Mouse (Mus musculus): ENCODE data around the gene Suclg2. TPM values are rescaled to one million over a fixed set of nuclear protein-coding genes. Genes with fewer than 3 reads are reported as not detected.

The Suclg2 gene
- polyA plus RNA-seq, 1 experiment, result 1.0 TPM

DNA sequence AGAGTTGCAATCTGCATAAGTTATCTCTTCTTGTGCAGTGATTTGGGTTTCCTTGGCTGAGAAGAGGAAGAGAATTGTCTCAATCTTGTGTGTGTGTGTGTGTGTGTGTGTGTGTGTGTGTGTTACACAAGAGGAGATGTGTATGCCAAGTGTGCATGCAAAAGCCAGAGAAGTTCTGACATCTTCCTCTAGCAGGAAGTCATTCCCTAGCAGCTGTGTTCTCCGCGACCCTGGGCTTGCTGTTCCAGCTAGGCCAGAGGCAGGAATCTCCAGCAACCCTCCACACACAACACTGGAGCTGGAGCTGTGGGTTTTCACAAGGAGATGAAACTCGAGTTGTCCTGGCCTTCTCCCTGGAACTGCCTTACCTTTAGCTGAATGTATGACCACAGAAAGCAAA is 38.9 kb downstream of the Suclg2 start:
- H3K27me3 ChIP-seq (ENCODE audit: control insufficient read depth), result no peaks in the 10 kb centered on the region
- no peak for TF ChIP-seq GATA1 (IDR thresholded peaks at IDR 0.05; ENCODE audit: low read length)
- no peak for TF ChIP-seq TAL1 (IDR thresholded peaks at IDR 0.05; ENCODE audit: low read length)
- no peaks in the 10 kb centered on the region for H3K9me3 ChIP-seq (ENCODE audit: control insufficient read depth, low read length)
- H3K4me1 ChIP-seq (ENCODE audit: control insufficient read depth), result peaks cover 4% of the 10 kb centered on the region
- H3K4me3 ChIP-seq (replicated peaks), result no peak overlapping the region
- peaks cover 4% of the 10 kb centered on the region for H3K36me3 ChIP-seq (ENCODE audit: control insufficient read depth)

DNA sequence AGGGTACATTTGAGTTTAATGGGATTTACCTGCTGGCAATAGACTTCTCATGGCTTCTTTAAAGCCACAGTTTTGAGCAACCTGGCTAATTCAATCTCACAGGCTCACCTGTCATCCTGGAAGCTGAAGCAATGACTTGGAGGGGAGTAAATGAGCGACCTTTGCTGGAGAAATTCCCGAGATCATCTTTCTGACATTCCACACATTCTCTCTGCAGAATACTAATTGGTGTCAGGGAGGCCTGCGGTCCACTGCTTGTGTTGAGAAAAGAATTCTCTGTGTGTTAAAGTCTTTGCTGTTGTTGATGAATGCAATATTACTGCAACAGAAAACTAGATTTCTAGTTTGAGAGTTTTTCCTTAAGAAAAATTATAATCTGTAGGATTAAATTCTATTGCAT is 39.3 kb downstream of the Suclg2 start:
- Histone ChIP-seq H3K36me3 (ENCODE audit: control insufficient read depth) (peaks cover 4% of the 10 kb centered on the region), H3K27me3 (ENCODE audit: control insufficient read depth) (no peaks in the 10 kb centered on the region), H3K4me3 (replicated peaks) (no peak overlapping the region), H3K9me3 (ENCODE audit: control insufficient read depth, low read length) (no peaks in the 10 kb centered on the region), H3K4me1 (ENCODE audit: control insufficient read depth) (peaks cover 4% of the 10 kb centered on the region)
- no peak for TF ChIP-seq TAL1 (IDR thresholded peaks at IDR 0.05; ENCODE audit: low read length)
- TF ChIP-seq GATA1 (IDR thresholded peaks at IDR 0.05; ENCODE audit: low read length), result no peak

DNA sequence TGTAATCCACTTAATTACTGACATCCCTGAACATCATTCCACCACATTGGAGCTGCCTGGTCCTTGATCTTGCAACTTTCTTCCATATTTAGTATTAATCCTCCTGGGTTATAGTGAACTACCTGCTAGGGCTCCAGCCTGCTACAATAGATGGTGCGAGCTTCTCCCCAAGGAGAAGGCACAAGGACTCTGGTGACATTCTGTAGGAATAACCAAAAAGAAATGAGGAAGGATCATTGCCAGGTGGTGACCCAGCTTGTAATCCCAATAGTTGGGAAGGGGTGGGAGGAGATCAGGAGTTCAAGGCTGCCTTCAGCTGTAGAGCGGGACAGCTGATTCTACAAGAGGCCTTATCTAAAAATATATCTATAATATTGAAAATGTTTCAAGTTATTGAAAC is 41.6 kb downstream of the Suclg2 start:
- Histone ChIP-seq H3K36me3 (ENCODE audit: control insufficient read depth) (peaks cover 7% of the 10 kb centered on the region), H3K4me3 (replicated peaks) (no peak overlapping the region), H3K27me3 (ENCODE audit: control insufficient read depth) (no peaks in the 10 kb centered on the region), H3K9me3 (ENCODE audit: control insufficient read depth, low read length) (no peaks in the 10 kb centered on the region), H3K4me1 (ENCODE audit: control insufficient read depth) (peaks cover 4% of the 10 kb centered on the region)
- TF ChIP-seq GATA1 (IDR thresholded peaks at IDR 0.05; ENCODE audit: low read length) (no peak), TAL1 (IDR thresholded peaks at IDR 0.05; ENCODE audit: low read length) (no peak)

DNA sequence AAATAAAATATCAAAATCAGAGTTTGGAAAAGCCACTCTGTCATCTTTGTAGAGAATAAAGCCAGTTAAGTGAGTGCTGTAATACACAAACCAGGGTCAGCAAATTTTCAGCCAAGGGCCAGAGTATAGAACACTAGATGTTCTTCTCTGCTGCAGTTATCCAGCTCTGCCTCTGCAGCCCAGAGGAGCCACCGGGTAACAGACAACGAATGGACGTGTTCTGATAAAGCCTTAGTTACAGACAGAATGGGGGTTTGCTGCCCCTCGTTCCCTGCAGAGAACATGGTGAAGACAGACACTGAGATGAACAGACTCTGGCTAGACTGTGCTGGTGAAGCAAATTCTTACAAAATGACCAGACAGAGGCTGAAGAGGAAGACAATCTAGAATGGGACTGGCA is 42.2 kb downstream of the Suclg2 start:
- Histone ChIP-seq H3K9me3 (ENCODE audit: control insufficient read depth, low read length) (no peaks in the 10 kb centered on the region), H3K27me3 (ENCODE audit: control insufficient read depth) (no peaks in the 10 kb centered on the region), H3K4me3 (replicated peaks) (no peak overlapping the region), H3K36me3 (ENCODE audit: control insufficient read depth) (peaks cover 7% of the 10 kb centered on the region), H3K4me1 (ENCODE audit: control insufficient read depth) (peaks cover 4% of the 10 kb centered on the region)
- TF ChIP-seq GATA1 (IDR thresholded peaks at IDR 0.05; ENCODE audit: low read length), result no peak
- TF ChIP-seq TAL1 (IDR thresholded peaks at IDR 0.05; ENCODE audit: low read length), result no peak

DNA sequence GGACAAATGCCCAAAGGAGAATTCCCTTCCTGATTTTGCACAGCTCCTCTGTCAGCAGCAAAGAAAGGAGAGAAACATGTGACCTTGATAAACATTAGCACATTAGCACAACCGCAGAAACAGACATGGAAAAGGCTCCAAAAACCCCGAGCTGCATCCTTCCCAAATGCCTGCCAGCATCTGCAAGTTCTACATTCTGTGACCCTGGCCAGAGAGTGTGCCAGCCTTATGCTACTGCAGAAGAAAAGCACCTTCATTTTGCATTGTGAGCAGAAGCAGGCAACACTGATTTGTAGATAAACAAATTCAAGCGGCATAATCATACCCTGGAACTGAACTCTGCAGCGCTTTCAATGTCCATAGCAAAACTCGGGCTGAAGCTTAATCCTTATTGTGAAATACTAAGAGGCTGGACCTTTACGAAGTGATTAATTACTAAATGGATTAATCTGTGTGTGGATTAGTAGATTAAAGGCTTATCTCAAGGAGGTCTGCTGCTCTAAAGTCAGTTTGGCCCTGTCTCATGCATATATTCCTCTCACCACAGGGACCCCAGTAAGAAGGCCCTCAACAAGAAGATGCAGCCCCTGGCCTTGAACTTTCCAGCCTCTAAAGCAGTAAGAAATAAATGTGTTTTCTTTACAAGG is 43.4 kb downstream of the Suclg2 start:
- no peak overlapping the region for H3K4me3 ChIP-seq (replicated peaks)
- no peaks in the 10 kb centered on the region for H3K27me3 ChIP-seq (ENCODE audit: control insufficient read depth)
- no peaks in the 10 kb centered on the region for H3K9me3 ChIP-seq (ENCODE audit: control insufficient read depth, low read length)
- no peak for TF ChIP-seq GATA1 (IDR thresholded peaks at IDR 0.05; ENCODE audit: low read length)
- TF ChIP-seq TAL1 (IDR thresholded peaks at IDR 0.05; ENCODE audit: low read length), result no peak
- H3K4me1 ChIP-seq (ENCODE audit: control insufficient read depth), result peaks cover 4% of the 10 kb centered on the region
- H3K36me3 ChIP-seq (ENCODE audit: control insufficient read depth), result peaks cover 9% of the 10 kb centered on the region

- peaks cover 4% of the 10 kb centered on the region for H3K4me1 ChIP-seq (ENCODE audit: control insufficient read depth)
- H3K9me3 ChIP-seq (ENCODE audit: control insufficient read depth, low read length), result no peaks in the 10 kb centered on the region
- peaks cover 4% of the 10 kb centered on the region; the same call in 1 of the 2 replicates for H3K36me3 ChIP-seq (ENCODE audit: control insufficient read depth)
- TF ChIP-seq TAL1 (IDR thresholded peaks at IDR 0.05; ENCODE audit: low read length) (no peak), GATA1 (IDR thresholded peaks at IDR 0.05; ENCODE audit: low read length) (no peak)
- no peak overlapping the region for H3K4me3 ChIP-seq (replicated peaks)
- H3K27me3 ChIP-seq (ENCODE audit: control insufficient read depth), result no peaks in the 10 kb centered on the region
These were observed 43.9 kb downstream of the Suclg2 start for GRCm38 (mm10) chr6:95674651-95675050.

GRCm38 (mm10) chr6:95669335-95669729 is 49.3 kb downstream of the Suclg2 start:
- no peaks in the 10 kb centered on the region for H3K27me3 ChIP-seq (ENCODE audit: control insufficient read depth)
- H3K36me3 ChIP-seq (ENCODE audit: control insufficient read depth), result peaks cover 8% of the 10 kb centered on the region; the same call in 1 of the 2 replicates
- TF ChIP-seq GATA1 (IDR thresholded peaks at IDR 0.05; ENCODE audit: low read length) (no peak), TAL1 (IDR thresholded peaks at IDR 0.05; ENCODE audit: low read length) (no peak)
- H3K9me3 ChIP-seq (ENCODE audit: control insufficient read depth, low read length), result no peaks in the 10 kb centered on the region
- no peak overlapping the region for H3K4me3 ChIP-seq (replicated peaks)
- H3K4me1 ChIP-seq (ENCODE audit: control insufficient read depth), result no peaks in the 10 kb centered on the region

DNA sequence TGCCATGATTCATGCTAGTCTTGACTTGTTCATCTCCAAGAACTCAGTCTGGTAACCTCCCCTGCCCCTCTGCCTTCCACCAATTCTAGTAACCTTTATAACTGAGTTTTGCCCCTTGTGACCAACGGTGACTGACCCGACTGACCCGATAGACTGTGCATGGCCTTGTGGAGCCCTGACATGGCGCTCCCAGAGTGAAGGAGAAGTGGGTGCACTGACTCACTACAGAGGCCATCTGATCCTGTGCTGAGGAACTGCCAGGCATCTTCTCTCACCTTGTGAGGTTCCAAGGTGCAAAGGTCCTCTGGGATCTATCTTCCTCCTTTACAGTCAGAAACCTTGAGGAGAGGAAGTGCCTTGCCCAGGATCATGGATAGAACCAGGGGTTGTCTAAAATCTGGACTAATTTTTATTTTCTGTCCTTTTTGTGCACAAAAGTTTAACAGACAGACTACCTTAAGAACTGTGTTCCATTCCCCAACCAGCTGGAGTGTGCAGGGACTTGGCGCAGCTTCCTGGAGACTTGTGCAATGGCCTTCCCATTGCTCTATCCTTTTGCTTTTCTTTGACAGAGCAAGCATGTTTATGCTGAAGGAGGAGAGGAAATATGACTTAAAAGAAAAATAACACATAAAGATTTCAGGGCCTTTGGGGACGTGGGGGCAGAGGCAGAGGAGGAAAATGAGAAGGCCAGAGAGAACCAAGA is 49.8 kb downstream of the Suclg2 start:
- no peaks in the 10 kb centered on the region for H3K4me1 ChIP-seq (ENCODE audit: control insufficient read depth)
- H3K36me3 ChIP-seq (ENCODE audit: control insufficient read depth), result peaks cover 8% of the 10 kb centered on the region; the same call in 1 of the 2 replicates
- no peaks in the 10 kb centered on the region for H3K27me3 ChIP-seq (ENCODE audit: control insufficient read depth)
- H3K9me3 ChIP-seq (ENCODE audit: control insufficient read depth, low read length), result no peaks in the 10 kb centered on the region
- no peak overlapping the region for H3K4me3 ChIP-seq (replicated peaks)
- TF ChIP-seq GATA1 (IDR thresholded peaks at IDR 0.05; ENCODE audit: low read length) (no peak), TAL1 (IDR thresholded peaks at IDR 0.05; ENCODE audit: low read length) (no peak)

DNA sequence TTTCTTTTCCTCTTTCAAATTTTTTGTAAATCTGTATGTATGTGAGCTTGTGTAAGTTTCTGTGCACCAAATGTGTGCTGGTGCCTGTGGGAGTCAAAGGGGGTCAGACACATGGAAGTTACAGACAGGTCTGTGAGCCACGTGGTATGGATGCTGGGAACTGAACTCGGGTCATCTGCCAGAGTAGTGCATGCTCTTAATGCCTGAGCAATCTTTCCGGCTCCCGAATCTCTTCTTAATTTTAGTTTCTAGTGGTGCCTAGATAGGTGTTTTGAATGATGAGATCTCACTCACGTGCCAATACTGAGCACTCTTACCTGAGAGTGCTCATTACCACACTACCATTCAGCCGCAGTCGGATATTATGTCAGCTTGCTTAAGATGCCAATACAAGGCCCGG is 60.9 kb downstream of the Suclg2 start:
- Histone ChIP-seq H3K4me1 (ENCODE audit: control insufficient read depth) (no peaks in the 10 kb centered on the region), H3K9me3 (ENCODE audit: control insufficient read depth, low read length) (no peaks in the 10 kb centered on the region), H3K27me3 (ENCODE audit: control insufficient read depth) (no peaks in the 10 kb centered on the region), H3K4me3 (replicated peaks) (no peak overlapping the region), H3K36me3 (ENCODE audit: control insufficient read depth) (peaks cover 11% of the 10 kb centered on the region)
- no peak for TF ChIP-seq TAL1 (IDR thresholded peaks at IDR 0.05; ENCODE audit: low read length)
- TF ChIP-seq GATA1 (IDR thresholded peaks at IDR 0.05; ENCODE audit: low read length), result no peak

Data from erythroblast, embryonic 14.5 days (primary cell).